Mouse (Mus musculus) heart, postnatal 0 days (tissue): Measurements from ENCODE around the gene 4930451I11Rik.

Source experiments
- CTCF ChIP-seq: IDR thresholded peaks from 2 replicates; pipeline ENCODE4 v1.5.1; 2016; ENCODE audit warnings: antibody characterized with exemption, control low read depth, low read depth
- EP300 ChIP-seq: IDR thresholded peaks from 2 replicates; pipeline ENCODE4 v1.6.1; 2016; ENCODE audit warnings: antibody characterized with exemption, low read depth

DNA sequence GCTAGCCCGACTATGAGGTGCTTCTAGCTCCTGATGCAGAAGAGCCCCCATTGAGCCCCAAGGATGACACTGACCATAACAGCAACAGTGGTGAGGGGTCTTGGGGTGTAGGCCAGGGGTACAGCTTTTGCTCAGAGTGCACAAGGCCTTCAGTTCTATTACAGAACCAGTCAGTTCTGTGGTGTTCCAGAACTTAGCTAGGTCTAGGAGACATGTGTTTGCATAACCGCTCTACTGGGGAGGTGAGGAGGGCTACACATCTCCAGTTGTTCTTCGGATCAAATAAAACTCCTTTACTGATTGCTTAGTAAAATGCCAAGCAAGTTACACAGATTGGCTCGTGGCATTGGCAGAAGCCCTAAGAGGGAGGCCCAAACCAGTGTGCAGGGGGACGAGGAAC is at the start of gene 4930451I11Rik:
- no peak for TF ChIP-seq CTCF
- TF ChIP-seq EP300, result no peak
